Mouse (Mus musculus) intestine, postnatal 0 days (tissue): ENCODE results near the gene Arfip1. TPM values are rescaled to one million over a fixed set of nuclear protein-coding genes. Genes with fewer than 3 reads are reported as not detected.

Experiments used
- ATAC-seq: fragments of 200-750 bp; cut with Nextera tagmentation; 2 replicates; pipeline ENCODE4 v1.8.0; 2017; ENCODE audit warnings: mild to moderate bottlenecking, moderate TSS enrichment, moderate library complexity
- H3K27ac ChIP-seq: fragments of 300-500 bp; sonication (generic); 2 replicates; pipeline ENCODE4 v1.5.1; 2014; ENCODE audit warnings: mild to moderate bottlenecking, low read depth, low read length, moderate library complexity
- H3K27me3 ChIP-seq: fragments of 300-500 bp; sonication (generic); replicated peaks from 2 replicates; pipeline ENCODE4 v1.6.1; 2014; ENCODE audit warnings: low read length, mixed read lengths; ENCODE audit not compliant: control insufficient read depth, insufficient read depth
- H3K36me3 ChIP-seq: fragments of 300-500 bp; sonication (generic); 2 replicates; pipeline ENCODE4 v1.6.1; 2014; ENCODE audit warnings: mild to moderate bottlenecking, moderate library complexity; ENCODE audit not compliant: control insufficient read depth, insufficient read depth
- H3K4me1 ChIP-seq: fragments of 300-500 bp; sonication (generic); replicated peaks from 2 replicates; pipeline ENCODE4 v1.6.1; 2014; ENCODE audit warnings: antibody characterized with exemption, low read length, mixed read lengths; ENCODE audit not compliant: control insufficient read depth, insufficient read depth
- H3K4me2 ChIP-seq: fragments of 300-500 bp; sonication (generic); replicated peaks from 2 replicates; pipeline ENCODE4 v1.6.1; 2014; ENCODE audit warnings: low read depth, mild to moderate bottlenecking, moderate library complexity
- H3K4me3 ChIP-seq: fragments of 300-500 bp; sonication (generic); 2 replicates; pipeline ENCODE4 v1.5.1; 2014; ENCODE audit warnings: low read depth, low read length
- H3K9ac ChIP-seq: fragments of 300-500 bp; sonication (generic); 2 replicates; pipeline ENCODE4 v1.6.1; 2014; ENCODE audit warnings: mild to moderate bottlenecking, low read depth, low read length
- H3K9me3 ChIP-seq: fragments of 300-500 bp; sonication (generic); 2 replicates; pipeline ENCODE4 v1.6.1; 2016; ENCODE audit warnings: mixed run types; ENCODE audit not compliant: control insufficient read depth
- CTCF ChIP-seq: sonication (generic); IDR thresholded peaks from 2 replicates; pipeline ENCODE4 v1.5.1; 2016; ENCODE audit warnings: low read depth, mild to moderate bottlenecking, control low read depth, antibody characterized with exemption, moderate library complexity
- WGBS: fragments of 180-500 bp; shearing (Covaris S2); extraction: QIAGEN DNeasy Blood & Tissue Kit; methylation state at CpG from one replicate; pipeline ENCODE4 v1.1.7; 2014; 5-methylcytosine and 5-hydroxymethylcytosine counted together
- polyA plus RNA-seq: library from polyadenylated mRNA; unstranded; fragments of >200 nt; fragmentation: Nextera tagmentation; extraction: Ambion mirVana; gene quantifications from 2 replicates; pipeline ENCODE4 v1.2.1, GENCODE M21; 2015

Arfip1 gene
- polyA plus RNA-seq, 1 experiment from 2014 or later: 42.6 TPM

DNA sequence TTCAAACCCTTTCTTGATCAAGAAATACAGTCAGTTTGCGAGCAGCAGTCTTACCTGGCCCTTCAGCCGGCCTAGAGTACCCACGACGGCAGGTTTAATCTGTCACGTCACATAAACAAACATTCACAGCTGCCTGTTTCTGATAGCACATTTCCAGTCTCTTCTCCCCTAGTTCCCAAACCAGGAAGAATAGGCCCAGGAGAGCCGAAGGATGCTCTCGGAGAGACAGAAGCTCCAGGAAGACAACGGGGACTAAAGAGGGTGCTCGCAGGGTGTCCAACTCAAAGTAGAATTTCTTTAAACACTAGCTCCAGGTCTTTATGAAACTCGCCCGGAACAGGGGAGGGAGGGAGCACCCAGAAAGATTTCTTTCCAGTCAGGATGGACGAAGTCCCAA, 103.5 kb downstream of the Arfip1 start:
- H3K27ac ChIP-seq: no peak overlapping the region
- no peak for TF ChIP-seq CTCF
- peak overlapping the region; percentile 100 for H3K4me2 ChIP-seq
- no peaks in the 10 kb centered on the region for H3K9me3 ChIP-seq
- no peaks in the 10 kb centered on the region; the same call in 1 of the 2 replicates for H3K36me3 ChIP-seq
- ATAC-seq: no peak
- peak overlapping the region; percentile 76 for H3K9ac ChIP-seq
- peak overlapping the region; percentile 73 for H3K4me3 ChIP-seq
- H3K4me1 ChIP-seq: peaks cover 4% of the 10 kb centered on the region; the same call in 1 of the 2 replicates
- peaks cover 4% of the 10 kb centered on the region; the same call in 1 of the 2 replicates for H3K27me3 ChIP-seq
- WGBS: 11% methylated on average over 12 of the region's 12 CpGs

- Histone ChIP-seq H3K27ac (no peak overlapping the region), H3K27me3 (peaks cover 4% of the 10 kb centered on the region; the same call in 1 of the 2 replicates), H3K4me1 (peaks cover 4% of the 10 kb centered on the region; the same call in 1 of the 2 replicates), H3K4me3 (peak overlapping the region; percentile 73; the same call in 1 of the 2 replicates), H3K9ac (no peak overlapping the region), H3K9me3 (no peaks in the 10 kb centered on the region), H3K36me3 (no peaks in the 10 kb centered on the region; the same call in 1 of the 2 replicates), H3K4me2 (peak overlapping the region; percentile 100)
- ATAC-seq: no peak
- 51% methylated on average over 7 of the region's 7 CpGs for WGBS
- no peak for TF ChIP-seq CTCF
Observed at GRCm38 (mm10) chr3:84478195-84478594, 104.2 kb downstream of the Arfip1 start.

- H3K9ac ChIP-seq: no peak overlapping the region
- no peak for ATAC-seq
- H3K36me3 ChIP-seq: no peaks in the 10 kb centered on the region; the same call in 1 of the 2 replicates
- no peak overlapping the region for H3K27ac ChIP-seq
- H3K9me3 ChIP-seq: no peaks in the 10 kb centered on the region
- H3K4me1 ChIP-seq: peaks cover 4% of the 10 kb centered on the region; the same call in 1 of the 2 replicates
- H3K4me2 ChIP-seq: no peak overlapping the region
- TF ChIP-seq CTCF: no peak
- H3K27me3 ChIP-seq: peaks cover 4% of the 10 kb centered on the region; the same call in 1 of the 2 replicates
- WGBS: 94% methylated on average over 1 of the region's 1 CpGs
- no peak overlapping the region for H3K4me3 ChIP-seq
Observed at GRCm38 (mm10) chr3:84477498-84477897, 104.9 kb downstream of the Arfip1 start.

DNA sequence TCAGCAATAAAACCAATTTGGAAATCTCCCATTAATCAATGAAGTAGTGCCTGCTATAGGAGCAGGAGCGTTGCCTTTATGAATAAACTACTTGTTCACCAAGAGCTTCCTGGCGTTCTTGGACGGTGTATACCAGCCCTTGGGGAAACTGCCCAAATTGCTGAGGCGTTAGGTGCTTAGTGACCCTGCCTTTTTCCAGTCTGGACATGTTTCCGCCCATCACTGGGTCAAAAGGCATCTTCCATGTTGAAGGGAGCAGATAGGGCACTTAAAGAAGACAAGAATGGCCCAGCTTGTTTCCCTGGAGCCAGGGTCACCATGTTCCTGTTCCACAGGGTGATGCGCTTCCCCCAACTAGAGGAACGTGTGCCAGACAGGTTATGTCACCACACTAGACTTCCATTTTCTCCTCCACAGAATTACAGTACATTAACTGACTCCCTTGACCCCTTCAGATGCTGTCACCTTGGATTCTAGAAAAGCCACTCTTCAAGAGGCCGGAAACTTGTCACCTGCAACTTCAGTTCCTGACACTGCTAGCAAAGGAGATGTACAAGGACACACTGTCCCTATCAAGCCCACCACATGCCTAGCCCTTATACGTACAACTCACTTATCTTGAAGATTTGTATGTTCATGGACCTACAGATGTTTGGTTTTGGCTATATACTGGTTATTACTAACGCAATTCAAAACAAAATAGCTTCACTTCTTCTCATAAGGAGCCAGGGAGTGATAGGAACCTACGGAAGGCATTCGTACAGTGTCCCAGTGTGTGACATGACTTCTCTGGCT, 107.2 kb downstream of the Arfip1 start:
- no peak overlapping the region for H3K27ac ChIP-seq
- H3K4me1 ChIP-seq: peaks cover 14% of the 10 kb centered on the region; the same call in 1 of the 2 replicates
- 92% methylated on average over 12 of the region's 12 CpGs for WGBS
- no peak for ATAC-seq
- TF ChIP-seq CTCF: no peak
- H3K4me2 ChIP-seq: no peak overlapping the region
- H3K9ac ChIP-seq: no peak overlapping the region
- no peaks in the 10 kb centered on the region; the same call in 1 of the 2 replicates for H3K36me3 ChIP-seq
- H3K9me3 ChIP-seq: no peaks in the 10 kb centered on the region
- no peak overlapping the region for H3K4me3 ChIP-seq
- peaks cover 4% of the 10 kb centered on the region; the same call in 1 of the 2 replicates for H3K27me3 ChIP-seq

DNA sequence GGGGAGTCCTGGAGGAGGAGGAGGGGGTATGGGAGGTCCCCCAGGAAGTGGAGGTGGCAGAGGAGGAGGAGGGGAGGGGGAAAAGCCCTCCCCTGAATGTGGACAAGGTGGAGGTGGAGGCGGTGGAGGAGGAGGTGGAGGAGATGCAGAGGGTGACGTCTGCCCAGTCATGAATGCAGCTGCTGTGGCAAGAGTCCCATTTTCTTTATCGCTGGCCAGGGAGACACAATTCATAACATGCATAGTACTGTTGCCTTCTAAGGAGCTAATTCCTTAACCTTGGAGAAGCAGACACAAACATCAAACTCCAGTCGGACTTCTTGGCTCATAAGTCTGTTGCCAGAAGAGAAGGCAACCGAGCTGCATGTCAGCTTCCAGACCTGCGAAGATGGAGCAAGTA, 108.0 kb downstream of the Arfip1 start:
- no peak for ATAC-seq
- Histone ChIP-seq H3K9ac (no peak overlapping the region), H3K4me1 (peaks cover 14% of the 10 kb centered on the region; the same call in 1 of the 2 replicates), H3K4me2 (no peak overlapping the region), H3K9me3 (no peaks in the 10 kb centered on the region), H3K36me3 (no peaks in the 10 kb centered on the region; the same call in 1 of the 2 replicates), H3K4me3 (no peak overlapping the region), H3K27ac (no peak overlapping the region), H3K27me3 (peaks cover 4% of the 10 kb centered on the region; the same call in 1 of the 2 replicates)
- TF ChIP-seq CTCF: no peak
- WGBS: 81% methylated on average over 6 of the region's 6 CpGs

GRCm38 (mm10) chr3:84472955-84473354, 109.5 kb downstream of the Arfip1 start:
- Histone ChIP-seq H3K27me3 (0 out of 2 replicates have a peak, but pooled peaks cover under 1% of the 10 kb centered on the region), H3K9ac (no peak overlapping the region), H3K9me3 (no peaks in the 10 kb centered on the region), H3K36me3 (peaks cover 5% of the 10 kb centered on the region; the same call in 1 of the 2 replicates), H3K4me1 (peaks cover 13% of the 10 kb centered on the region; the same call in 1 of the 2 replicates), H3K4me3 (no peak overlapping the region), H3K27ac (no peak overlapping the region), H3K4me2 (no peak overlapping the region)
- no peak for TF ChIP-seq CTCF
- WGBS: 45% methylated on average over 5 of the region's 5 CpGs
- ATAC-seq: no peak
